Mouse (Mus musculus) embryo, embryonic 11.5 days (tissue): Measurements from ENCODE around the gene Atcay.
"Not testable (repeated sequence)": the region's sequence is repeated elsewhere in the genome, so short reads cannot be mapped to it uniquely, and the experiment has no call there.

Experiments
- DNase-seq: peaks from one replicate; pipeline ENCODE4 v3.0.0-alpha.2; 2012; ENCODE audit warnings: low read depth, low spot score

The Atcay gene

GRCm38 (mm10) chr10:81242021-81242420, 11.4 kb upstream of the Atcay start:
- DNase-seq = no peak

GRCm38 (mm10) chr10:81240876-81241275, 10.2 kb upstream of the Atcay start:
- DNase-seq = peak; percentile 51

GRCm38 (mm10) chr10:81238618-81239017, 8.0 kb upstream of the Atcay start:
- no peak for DNase-seq

- DNase-seq = no peak
Observed at GRCm38 (mm10) chr10:81236471-81237268, 6.0 kb upstream of the Atcay start.

- no peak for DNase-seq
Observed at GRCm38 (mm10) chr10:81234206-81234605, 3.6 kb upstream of the Atcay start.

- DNase-seq = no peak
Observed at GRCm38 (mm10) chr10:81233226-81233585, 2.6 kb upstream of the Atcay start.

- peak; percentile 77 for DNase-seq
Observed at GRCm38 (mm10) chr10:81232580-81233225, 2.1 kb upstream of the Atcay start, which contains the start of gene Zfr2. Gene Zfr2 (plus strand): TSS chr10:81233155.

- no peak for DNase-seq
Observed at GRCm38 (mm10) chr10:81231436-81231835, 803 bp upstream of the Atcay start.

GRCm38 (mm10) chr10:81229735-81230437, 747 bp downstream of the Atcay start:
- no peak for DNase-seq

GRCm38 (mm10) chr10:81223731-81224130, 6.9 kb downstream of the Atcay start:
- DNase-seq = not testable (repeated sequence)

- no peak for DNase-seq
Observed at GRCm38 (mm10) chr10:81221402-81222015, 9.1 kb downstream of the Atcay start.

- no peak for DNase-seq
Observed at GRCm38 (mm10) chr10:81217964-81218363, 12.7 kb downstream of the Atcay start.

- DNase-seq = not testable (repeated sequence)
Observed at GRCm38 (mm10) chr10:81217267-81217666, 13.4 kb downstream of the Atcay start.

- no peak for DNase-seq
Observed at GRCm38 (mm10) chr10:81216810-81217209, 13.8 kb downstream of the Atcay start.

GRCm38 (mm10) chr10:81216260-81216659, 14.4 kb downstream of the Atcay start:
- no peak for DNase-seq

- DNase-seq = no peak
Observed at GRCm38 (mm10) chr10:81210154-81210553, 20.5 kb downstream of the Atcay start.

GRCm38 (mm10) chr10:81204137-81204536, 26.5 kb downstream of the Atcay start:
- DNase-seq = no peak

- DNase-seq = no peak
Observed at GRCm38 (mm10) chr10:81202978-81203720, 27.5 kb downstream of the Atcay start.

- no peak for DNase-seq
Observed at GRCm38 (mm10) chr10:81201807-81202758, 28.6 kb downstream of the Atcay start, which contains the start of gene Nmrk2. Gene Nmrk2 (minus strand): TSS chr10:81202051.
